Mouse (Mus musculus) fibroblast of lung, adult 2 months (primary cell): Measurements from ENCODE around the gene Cped1.
"Not testable (repeated sequence)": the region's sequence is repeated elsewhere in the genome, so short reads cannot be mapped to it uniquely, and the experiment has no call there.

ENCODE experiments used
- DNase-seq: peaks from one replicate; pipeline ENCODE4 v3.0.0-alpha.2; 2011; ENCODE audit warnings: low read depth

Gene Cped1

GRCm38 (mm10) chr6:22086056-22086455 is 100.3 kb downstream of the Cped1 start:
- no peak for DNase-seq

GRCm38 (mm10) chr6:22088346-22089064 is 102.8 kb downstream of the Cped1 start:
- no peak for DNase-seq

- DNase-seq, result no peak
These were observed 106.1 kb downstream of the Cped1 start for GRCm38 (mm10) chr6:22091773-22092172.

- no peak for DNase-seq
These were observed 108.1 kb downstream of the Cped1 start for GRCm38 (mm10) chr6:22093792-22094191.

- peak; percentile 20 for DNase-seq
These were observed 112.0 kb downstream of the Cped1 start for GRCm38 (mm10) chr6:22097709-22098108.

GRCm38 (mm10) chr6:22099832-22100231 is 114.1 kb downstream of the Cped1 start:
- DNase-seq, result no peak

- DNase-seq, result peak; percentile 28
These were observed 116.2 kb downstream of the Cped1 start for GRCm38 (mm10) chr6:22101939-22102338.

- no peak for DNase-seq
These were observed 117.0 kb downstream of the Cped1 start for GRCm38 (mm10) chr6:22102752-22103151.

- no peak for DNase-seq
These were observed 118.0 kb downstream of the Cped1 start for GRCm38 (mm10) chr6:22103713-22104112.

- no peak for DNase-seq
These were observed 118.5 kb downstream of the Cped1 start for GRCm38 (mm10) chr6:22104211-22104610.

GRCm38 (mm10) chr6:22114079-22114478 is 128.4 kb downstream of the Cped1 start:
- no peak for DNase-seq

GRCm38 (mm10) chr6:22116679-22117078 is 131.0 kb downstream of the Cped1 start:
- DNase-seq, result no peak

- DNase-seq, result peak; percentile 32
These were observed 136.4 kb downstream of the Cped1 start for GRCm38 (mm10) chr6:22122080-22122479.

- DNase-seq, result no peak
These were observed 137.0 kb downstream of the Cped1 start for GRCm38 (mm10) chr6:22122693-22123092.

- no peak for DNase-seq
These were observed 137.6 kb downstream of the Cped1 start for GRCm38 (mm10) chr6:22123332-22123731.

- not testable (repeated sequence) for DNase-seq
These were observed 139.0 kb downstream of the Cped1 start for GRCm38 (mm10) chr6:22124575-22125330.

- peak; percentile 30 for DNase-seq
These were observed 149.4 kb downstream of the Cped1 start for GRCm38 (mm10) chr6:22135038-22135631.

GRCm38 (mm10) chr6:22136805-22137204 is 151.1 kb downstream of the Cped1 start:
- DNase-seq, result no peak

GRCm38 (mm10) chr6:22140786-22141185 is 155.1 kb downstream of the Cped1 start:
- DNase-seq, result no peak

GRCm38 (mm10) chr6:22147236-22147635 is 161.5 kb downstream of the Cped1 start:
- DNase-seq, result no peak

GRCm38 (mm10) chr6:22148511-22148910 is 162.8 kb downstream of the Cped1 start:
- no peak for DNase-seq

- peak; percentile 49 for DNase-seq
These were observed 171.7 kb downstream of the Cped1 start for GRCm38 (mm10) chr6:22157461-22157860.

- no peak for DNase-seq
These were observed 176.2 kb downstream of the Cped1 start for GRCm38 (mm10) chr6:22161944-22162343.
